ENCODE assay signal across 25 mouse cellular contexts in genomic region chr11:54456875-54457274, GRCm38 (mm10). TPM values are rescaled to one million over a fixed set of nuclear protein-coding genes. Genes with fewer than 3 reads are reported as not detected.
DNase-seq lines count a peak whose midpoint lies in the region; ATAC-seq and TF ChIP-seq lines count a peak whose summit lies in the region.
"Had no signal": no experiment of that assay in that cellular context is flagged by ENCODE, and none has a peak within 500 bp of the region (broad histone marks: within the 10 kb centered on the region; RNA-seq: fewer than 3 reads in every experiment).

No protein-coding gene starts in this region.

- 50% methylated on average over 2 of the region's 2 CpGs for WGBS in heart, embryonic 15.5 days
- WGBS in lung, adult 2 months, result 55% methylated on average over 2 of the region's 2 CpGs

- 0 out of 2 replicates have a peak overlapping the region, but pooled peaks have one; percentile 20 for H3K27ac ChIP-seq in heart, embryonic 15.5 days
- H3K27ac ChIP-seq: embryonic facial prominence, embryonic 13.5 days; forebrain, embryonic 10.5 days; heart, embryonic 13.5 days; hindbrain, embryonic 10.5 days; hindbrain, embryonic 15.5 days; kidney, embryonic 15.5 days; liver, embryonic 15.5 days; neural tube, embryonic 13.5 days had no signal

- H3K36me3 ChIP-seq in heart, embryonic 15.5 days, result no peaks in the 10 kb centered on the region
- H3K36me3 ChIP-seq: embryonic facial prominence, embryonic 13.5 days; forebrain, embryonic 10.5 days; heart, embryonic 13.5 days; hindbrain, embryonic 10.5 days; hindbrain, embryonic 15.5 days; kidney, embryonic 15.5 days; liver, embryonic 15.5 days; neural tube, embryonic 13.5 days had no signal

- no peak for ATAC-seq in heart, embryonic 15.5 days (replicated peaks; ENCODE audit: insufficient number of reproducible peaks, insufficient read depth, low FRiP score, low read depth)
- ATAC-seq: forebrain, embryonic 16.5 days; inflammation-experienced regulatory T-cells, adult 6 months had no signal

- no peak overlapping the region for H3K9ac ChIP-seq in heart, embryonic 15.5 days
- H3K9ac ChIP-seq: embryonic facial prominence, embryonic 13.5 days; heart, embryonic 13.5 days; hindbrain, embryonic 15.5 days; kidney, embryonic 15.5 days; liver, embryonic 15.5 days; neural tube, embryonic 13.5 days had no signal

- no peak overlapping the region for H3K4me2 ChIP-seq in heart, embryonic 15.5 days
- H3K4me2 ChIP-seq: embryonic facial prominence, embryonic 13.5 days; heart, embryonic 13.5 days; hindbrain, embryonic 15.5 days; kidney, embryonic 15.5 days; liver, embryonic 15.5 days; midbrain, embryonic 11.5 days; neural tube, embryonic 13.5 days had no signal

- peaks cover 6% of the 10 kb centered on the region; the same call in 1 of the 2 replicates for H3K4me1 ChIP-seq in heart, embryonic 15.5 days (replicated peaks)
- peaks cover 6% of the 10 kb centered on the region for H3K4me1 ChIP-seq in lung, adult 2 months (ENCODE audit: control insufficient read depth, insufficient read depth, low read length)
- H3K4me1 ChIP-seq: embryonic facial prominence, embryonic 13.5 days; forebrain, embryonic 10.5 days; hindbrain, embryonic 10.5 days; hindbrain, embryonic 15.5 days; kidney, embryonic 15.5 days; neural tube, embryonic 13.5 days had no signal

- intact Hi-C loops in heart, postnatal 25 days (cut with DNase I), result no loop called here

- no peak overlapping the region for H3K4me3 ChIP-seq in heart, embryonic 15.5 days
- H3K4me3 ChIP-seq in lung, adult 2 months (replicated peaks; ENCODE audit: extremely low read depth, low read depth, low read length), result no peak overlapping the region
- H3K4me3 ChIP-seq: embryonic facial prominence, embryonic 13.5 days; forebrain, embryonic 10.5 days; heart, embryonic 13.5 days; hindbrain, embryonic 10.5 days; hindbrain, embryonic 15.5 days; kidney, embryonic 15.5 days; liver, embryonic 15.5 days; neural tube, embryonic 13.5 days had no signal

- no peaks in the 10 kb centered on the region for H3K9me3 ChIP-seq in heart, embryonic 15.5 days (replicated peaks)
- H3K9me3 ChIP-seq: embryonic facial prominence, embryonic 13.5 days; heart, embryonic 13.5 days; hindbrain, embryonic 10.5 days; hindbrain, embryonic 15.5 days; kidney, embryonic 15.5 days; liver, embryonic 15.5 days; neural tube, embryonic 13.5 days had no signal

- DNase-seq in heart, postnatal 25 days (ENCODE audit: low spot score), result no peak
- DNase-seq in lung, adult 18-20 months, result peak; percentile 46 to 67
- DNase-seq in lung, adult 2 months, result no peak
- DNase-seq in lung, postnatal 36 days, result peak; percentile 65
- DNase-seq in frontal cortex, postnatal 10 days (ENCODE audit: low spot score in 2 of 2), result no peak
- DNase-seq in spleen, adult 12 weeks (ENCODE audit: low spot score), result no peak
- DNase-seq: adrenal gland, postnatal 25 days; cerebellum, adult 11-12 months; cerebellum, postnatal 10 days; kidney, adult 11 months; kidney, postnatal 25 days; liver; right cerebral cortex, postnatal 4 days had no signal

- no peak for TF ChIP-seq POLR2A in lung, adult 2 months (IDR thresholded peaks at IDR 0.05; ENCODE audit: borderline replicate concordance, extremely low read depth, low read depth, low read length)

- TF ChIP-seq CTCF in lung, adult 2 months (IDR thresholded peaks at IDR 0.05; ENCODE audit: insufficient read depth, low read length), result no peak

- H3K27me3 ChIP-seq in heart, embryonic 15.5 days, result no peaks in the 10 kb centered on the region
- H3K27me3 ChIP-seq: embryonic facial prominence, embryonic 13.5 days; heart, embryonic 13.5 days; hindbrain, embryonic 15.5 days; kidney, embryonic 15.5 days; liver, embryonic 15.5 days; neural tube, embryonic 13.5 days had no signal

RNA-seq across cellular contexts. Expression of gene Fnip1, which starts 18.9 kb away (rescaled TPM):
- polyA plus RNA-seq in heart, embryonic 15.5 days (2015; fragmentation: Nextera tagmentation; extraction: Ambion mirVana), result 8.5 and 9.2 TPM in 2 replicates
- 10 to 100 TPM; 33.0 to 37.8 TPM for total RNA-seq in heart, postnatal 25 days (2021)
- polyA plus RNA-seq in lung, adult 2 months (2012; rRNA removed), result 2.2 and 3.9 TPM in 2 replicates

Comparison
In these comparisons a context has a peak if more than half of its experiments do, and no peak if none do; other contexts are left out.
1. DNase-seq: peak in lung, adult 18-20 months (2 of 2) and lung, postnatal 36 days (single experiment); none in heart, postnatal 25 days (single experiment), lung, adult 2 months (single experiment), frontal cortex, postnatal 10 days (0 of 2) and spleen, adult 12 weeks (single experiment).